Mouse (Mus musculus): ENCODE results near the gene 4921504E06Rik. TPM values are rescaled to one million over a fixed set of nuclear protein-coding genes. Genes with fewer than 3 reads are reported as not detected.

The 4921504E06Rik gene
- polyA plus RNA-seq, 1 experiment, result 12.3 TPM

DNA sequence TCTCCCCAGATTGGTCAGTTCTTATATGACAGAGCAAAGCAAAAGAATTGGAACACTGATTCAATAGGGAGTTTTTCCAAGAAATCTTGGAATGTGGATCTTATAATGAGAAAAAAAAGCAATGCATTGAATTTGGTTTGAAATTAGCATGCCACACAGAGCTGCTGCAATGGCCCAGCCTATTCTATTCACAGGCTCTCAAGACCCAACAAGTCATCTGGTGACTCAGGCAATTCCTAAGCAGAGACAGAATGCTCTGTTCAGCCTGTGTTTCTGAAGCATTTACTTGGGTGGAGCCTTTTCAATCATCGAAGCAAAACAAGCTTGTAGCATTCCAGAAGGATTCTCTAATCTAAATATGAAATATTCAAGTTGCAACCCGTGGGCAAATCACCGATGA, 26.1 kb upstream of the 4921504E06Rik start:
- Histone ChIP-seq H3K4me3 (ENCODE audit: control insufficient read depth, low read depth, low read length) (no peak overlapping the region), H3K27me3 (ENCODE audit: control insufficient read depth, insufficient read depth, low read length) (no peaks in the 10 kb centered on the region), H3K36me3 (ENCODE audit: control insufficient read depth, insufficient read depth, low read length) (no peaks in the 10 kb centered on the region), H3K27ac (ENCODE audit: control insufficient read depth, insufficient read depth, low read depth, low read length) (no peak overlapping the region), H3K4me1 (ENCODE audit: control insufficient read depth, insufficient read depth, low read length) (no peaks in the 10 kb centered on the region)
- TF ChIP-seq POLR2A (IDR thresholded peaks at IDR 0.05; ENCODE audit: control insufficient read depth, low read depth, low read length) (no peak), CTCF (IDR thresholded peaks at IDR 0.05; ENCODE audit: control insufficient read depth, insufficient read depth, insufficient replicate concordance, low read depth, low read length) (no peak)

GRCm38 (mm10) chr2:19579180-19579579, 25.5 kb upstream of the 4921504E06Rik start:
- TF ChIP-seq CTCF (IDR thresholded peaks at IDR 0.05; ENCODE audit: control insufficient read depth, insufficient read depth, insufficient replicate concordance, low read depth, low read length), result no peak
- no peak for TF ChIP-seq POLR2A (IDR thresholded peaks at IDR 0.05; ENCODE audit: control insufficient read depth, low read depth, low read length)
- Histone ChIP-seq H3K4me3 (ENCODE audit: control insufficient read depth, low read depth, low read length) (no peak overlapping the region), H3K27ac (ENCODE audit: control insufficient read depth, insufficient read depth, low read depth, low read length) (no peak overlapping the region), H3K36me3 (ENCODE audit: control insufficient read depth, insufficient read depth, low read length) (no peaks in the 10 kb centered on the region), H3K4me1 (ENCODE audit: control insufficient read depth, insufficient read depth, low read length) (no peaks in the 10 kb centered on the region), H3K27me3 (ENCODE audit: control insufficient read depth, insufficient read depth, low read length) (no peaks in the 10 kb centered on the region)

DNA sequence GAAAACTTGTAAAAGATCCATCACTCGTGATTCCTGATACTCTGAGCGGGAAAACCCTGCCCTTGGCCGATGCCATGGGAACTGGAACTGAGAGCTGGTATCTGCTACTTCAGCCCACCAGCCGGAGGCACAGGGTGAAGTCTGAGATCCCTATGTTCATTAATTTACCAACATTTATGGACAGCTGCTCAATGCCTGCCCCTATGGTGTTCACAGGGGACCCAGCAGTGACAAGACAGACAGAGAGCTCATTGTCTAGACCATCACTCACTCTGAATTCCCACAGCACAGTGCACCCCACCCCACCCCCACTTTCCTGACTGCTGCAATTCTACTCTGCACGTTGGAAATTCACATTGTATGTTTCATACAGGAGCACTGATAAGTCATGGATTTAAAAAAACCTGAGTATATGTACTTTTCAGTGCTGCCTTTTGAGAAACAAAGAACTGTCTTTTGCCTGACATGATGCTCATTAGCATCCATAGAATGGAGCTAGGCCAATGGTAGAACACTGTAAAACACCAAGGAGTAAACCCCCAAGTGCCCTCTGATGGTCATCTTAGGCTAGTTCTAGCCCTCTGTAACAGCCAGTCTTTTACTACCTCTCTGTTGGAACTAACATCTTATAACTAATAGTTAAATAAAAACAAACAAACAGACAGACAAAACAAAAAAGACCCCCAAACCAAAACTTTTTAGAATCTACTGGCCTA, 8.6 kb upstream of the 4921504E06Rik start:
- H3K27me3 ChIP-seq (ENCODE audit: control insufficient read depth, insufficient read depth, low read length), result no peaks in the 10 kb centered on the region
- no peak for TF ChIP-seq CTCF (IDR thresholded peaks at IDR 0.05; ENCODE audit: control insufficient read depth, insufficient read depth, insufficient replicate concordance, low read depth, low read length)
- TF ChIP-seq POLR2A (IDR thresholded peaks at IDR 0.05; ENCODE audit: control insufficient read depth, low read depth, low read length), result no peak
- H3K4me1 ChIP-seq (ENCODE audit: control insufficient read depth, insufficient read depth, low read length), result no peaks in the 10 kb centered on the region

DNA sequence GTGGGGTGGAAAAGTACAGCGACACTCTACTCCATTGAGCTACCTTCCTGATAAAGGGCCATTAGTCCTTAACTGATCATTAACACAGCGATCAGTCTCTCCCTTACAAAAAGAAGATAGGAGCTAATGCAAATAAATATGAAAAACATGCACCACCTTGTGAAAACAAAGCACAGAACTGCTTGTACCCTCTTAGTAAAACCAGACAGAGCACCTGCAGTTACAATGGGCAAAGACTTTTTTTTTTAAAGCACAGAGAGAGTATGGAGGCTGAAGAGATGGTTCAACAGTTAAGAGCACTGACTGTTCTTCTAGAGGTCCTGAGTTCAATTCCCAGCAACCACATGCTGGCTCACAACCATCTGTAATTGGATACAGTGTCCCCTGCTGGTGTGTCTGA, 6.9 kb upstream of the 4921504E06Rik start:
- no peaks in the 10 kb centered on the region for H3K36me3 ChIP-seq (ENCODE audit: control insufficient read depth, insufficient read depth, low read length)
- H3K27me3 ChIP-seq (ENCODE audit: control insufficient read depth, insufficient read depth, low read length), result no peaks in the 10 kb centered on the region
- TF ChIP-seq POLR2A (IDR thresholded peaks at IDR 0.05; ENCODE audit: control insufficient read depth, low read depth, low read length) (no peak), CTCF (IDR thresholded peaks at IDR 0.05; ENCODE audit: control insufficient read depth, insufficient read depth, insufficient replicate concordance, low read depth, low read length) (no peak)
- no peak overlapping the region for H3K4me3 ChIP-seq (ENCODE audit: control insufficient read depth, low read depth, low read length)
- no peak overlapping the region for H3K27ac ChIP-seq (ENCODE audit: control insufficient read depth, insufficient read depth, low read depth, low read length)
- H3K4me1 ChIP-seq (ENCODE audit: control insufficient read depth, insufficient read depth, low read length), result no peaks in the 10 kb centered on the region

More for the DNA sequence above, 8.6 kb upstream of the 4921504E06Rik start:
- H3K4me3 ChIP-seq (ENCODE audit: control insufficient read depth, low read depth, low read length), result no peak overlapping the region
- no peaks in the 10 kb centered on the region for H3K36me3 ChIP-seq (ENCODE audit: control insufficient read depth, insufficient read depth, low read length)
- H3K27ac ChIP-seq (ENCODE audit: control insufficient read depth, insufficient read depth, low read depth, low read length), result no peak overlapping the region

- Histone ChIP-seq H3K36me3 (ENCODE audit: control insufficient read depth, insufficient read depth, low read length) (no peaks in the 10 kb centered on the region), H3K27me3 (ENCODE audit: control insufficient read depth, insufficient read depth, low read length) (no peaks in the 10 kb centered on the region), H3K4me3 (ENCODE audit: control insufficient read depth, low read depth, low read length) (no peak overlapping the region), H3K4me1 (ENCODE audit: control insufficient read depth, insufficient read depth, low read length) (no peaks in the 10 kb centered on the region), H3K27ac (ENCODE audit: control insufficient read depth, insufficient read depth, low read depth, low read length) (no peak overlapping the region)
- TF ChIP-seq CTCF (IDR thresholded peaks at IDR 0.05; ENCODE audit: control insufficient read depth, insufficient read depth, insufficient replicate concordance, low read depth, low read length), result no peak
- TF ChIP-seq POLR2A (IDR thresholded peaks at IDR 0.05; ENCODE audit: control insufficient read depth, low read depth, low read length), result no peak
Measured at GRCm38 (mm10) chr2:19560071-19560470, 6.4 kb upstream of the 4921504E06Rik start.

- Histone ChIP-seq H3K36me3 (ENCODE audit: control insufficient read depth, insufficient read depth, low read length) (no peaks in the 10 kb centered on the region), H3K4me1 (ENCODE audit: control insufficient read depth, insufficient read depth, low read length) (peaks cover 7% of the 10 kb centered on the region), H3K4me3 (ENCODE audit: control insufficient read depth, low read depth, low read length) (peak overlapping the region; percentile 62), H3K27ac (ENCODE audit: control insufficient read depth, insufficient read depth, low read depth, low read length) (no peak overlapping the region), H3K27me3 (ENCODE audit: control insufficient read depth, insufficient read depth, low read length) (no peaks in the 10 kb centered on the region)
- TF ChIP-seq POLR2A (IDR thresholded peaks at IDR 0.05; ENCODE audit: control insufficient read depth, low read depth, low read length) (no peak), CTCF (IDR thresholded peaks at IDR 0.05; ENCODE audit: control insufficient read depth, insufficient read depth, insufficient replicate concordance, low read depth, low read length) (no peak)
Measured at GRCm38 (mm10) chr2:19551396-19551795, 2.3 kb downstream of the 4921504E06Rik start.

GRCm38 (mm10) chr2:19540906-19541305, 12.8 kb downstream of the 4921504E06Rik start:
- no peaks in the 10 kb centered on the region for H3K36me3 ChIP-seq (ENCODE audit: control insufficient read depth, insufficient read depth, low read length)
- no peak overlapping the region for H3K27ac ChIP-seq (ENCODE audit: control insufficient read depth, insufficient read depth, low read depth, low read length)
- no peak overlapping the region for H3K4me3 ChIP-seq (ENCODE audit: control insufficient read depth, low read depth, low read length)
- no peaks in the 10 kb centered on the region for H3K4me1 ChIP-seq (ENCODE audit: control insufficient read depth, insufficient read depth, low read length)
- no peaks in the 10 kb centered on the region for H3K27me3 ChIP-seq (ENCODE audit: control insufficient read depth, insufficient read depth, low read length)
- no peak for TF ChIP-seq CTCF (IDR thresholded peaks at IDR 0.05; ENCODE audit: control insufficient read depth, insufficient read depth, insufficient replicate concordance, low read depth, low read length)
- TF ChIP-seq POLR2A (IDR thresholded peaks at IDR 0.05; ENCODE audit: control insufficient read depth, low read depth, low read length), result no peak
